Comparison of ENCODE assay signal across 8 mouse cellular contexts in genomic region chr2:157943514-157944155, GRCm38 (mm10). TPM values are rescaled to one million over a fixed set of nuclear protein-coding genes. Genes with fewer than 3 reads are reported as not detected.
DNase-seq lines count a peak whose midpoint lies in the region; ATAC-seq lines count a peak whose summit lies in the region.

No protein-coding gene starts in this region.

- peaks cover 64% of the 10 kb centered on the region for H3K27me3 ChIP-seq in forebrain, embryonic 10.5 days (ENCODE audit: poor library complexity, severe bottlenecking)
- peaks cover 35% of the 10 kb centered on the region for H3K27me3 ChIP-seq in heart, embryonic 14.5 days (ENCODE audit: control insufficient read depth, insufficient read depth, low read length)
- H3K27me3 ChIP-seq in liver, embryonic 11.5 days (replicated peaks; ENCODE audit: control insufficient read depth, insufficient read depth, low read length): peaks cover 54% of the 10 kb centered on the region
- no peaks in the 10 kb centered on the region for H3K27me3 ChIP-seq in neural tube, embryonic 11.5 days (ENCODE audit: control insufficient read depth, insufficient read depth, low read length)

- no peaks in the 10 kb centered on the region for H3K36me3 ChIP-seq in forebrain, embryonic 10.5 days (replicated peaks)
- no peaks in the 10 kb centered on the region for H3K36me3 ChIP-seq in heart, embryonic 14.5 days (ENCODE audit: control insufficient read depth, insufficient read depth, low read length)
- no peaks in the 10 kb centered on the region for H3K36me3 ChIP-seq in liver, embryonic 11.5 days (ENCODE audit: control insufficient read depth, insufficient read depth, low read length)
- no peaks in the 10 kb centered on the region; the same call in 1 of the 2 replicates for H3K36me3 ChIP-seq in neural tube, embryonic 11.5 days (ENCODE audit: control insufficient read depth, insufficient read depth, low read length)

- H3K27ac ChIP-seq in forebrain, embryonic 10.5 days: peak overlapping the region; percentile 88
- H3K27ac ChIP-seq in heart, embryonic 14.5 days (replicated peaks in 1 of 2; ENCODE audit: control insufficient read depth in 1 of 2, insufficient read depth in 1 of 2, low read depth in 2 of 2, low read length in 2 of 2): no peak overlapping the region
- no peak overlapping the region for H3K27ac ChIP-seq in liver, embryonic 11.5 days (ENCODE audit: low read depth, low read length)
- H3K27ac ChIP-seq in neural tube, embryonic 11.5 days (ENCODE audit: low read depth, low read length): 0 out of 2 replicates have a peak overlapping the region, but pooled peaks have one; percentile 2

- 1% methylated on average over 47 of the region's 47 CpGs for WGBS in forebrain, embryonic 10.5 days
- WGBS in heart, embryonic 14.5 days: under 1% methylated on average over 39 of the region's 47 CpGs
- under 1% methylated on average over 47 of the region's 47 CpGs for whole genome bisulfite sequencing in liver, embryonic 11.5 days
- under 1% methylated on average over 45 of the region's 47 CpGs for WGBS in neural tube, embryonic 11.5 days

- DNase-seq in B cell, adult 2 months: peak; percentile 33 to 39
- DNase-seq in brain, adult 2 months (ENCODE audit: low read depth, low spot score): peak; percentile 93
- DNase-seq in forebrain, embryonic 10.5 days (ENCODE audit: extremely low spot score, low spot score): peak; percentile 86
- DNase-seq in kidney, postnatal 10 days: peak; percentile 93
- DNase-seq in liver, embryonic 11.5 days (ENCODE audit: low spot score): peak; percentile 72
- DNase-seq in neural tube, embryonic 11.5 days (ENCODE audit: low spot score): peak; percentile 84
- DNase-seq in testis, postnatal 10 days (ENCODE audit: low spot score): peak; percentile 82

- peaks cover 30% of the 10 kb centered on the region for H3K4me1 ChIP-seq in forebrain, embryonic 10.5 days
- peaks cover 8 to 18% of the 10 kb centered on the region in 2 experiments for H3K4me1 ChIP-seq in heart, embryonic 14.5 days (ENCODE audit: control insufficient read depth in 2 of 2, insufficient read depth in 2 of 2, low read length in 2 of 2)
- H3K4me1 ChIP-seq in liver, embryonic 11.5 days (replicated peaks; ENCODE audit: control insufficient read depth, insufficient read depth, low read length): peaks cover 6% of the 10 kb centered on the region
- peaks cover 19% of the 10 kb centered on the region for H3K4me1 ChIP-seq in neural tube, embryonic 11.5 days (ENCODE audit: control insufficient read depth, insufficient read depth, low read length)

- H3K4me3 ChIP-seq in forebrain, embryonic 10.5 days: peak overlapping the region; percentile 67
- peak overlapping the region; percentile 48 to 49 for H3K4me3 ChIP-seq in heart, embryonic 14.5 days (ENCODE audit: control insufficient read depth in 1 of 2, insufficient read depth in 1 of 2, low read depth in 1 of 2, low read length in 2 of 2)
- peak overlapping the region; percentile 47 for H3K4me3 ChIP-seq in liver, embryonic 11.5 days (ENCODE audit: low read depth, low read length)
- H3K4me3 ChIP-seq in neural tube, embryonic 11.5 days (ENCODE audit: low read depth, low read length): peak overlapping the region; percentile 36

- peak overlapping the region; percentile 97 for H3K4me2 ChIP-seq in heart, embryonic 14.5 days (ENCODE audit: low read length)
- peak overlapping the region; percentile 77 for H3K4me2 ChIP-seq in liver, embryonic 11.5 days
- peak overlapping the region; percentile 87 for H3K4me2 ChIP-seq in neural tube, embryonic 11.5 days (ENCODE audit: low read depth)

- ATAC-seq in heart, embryonic 14.5 days (ENCODE audit: insufficient number of reproducible peaks, insufficient read depth, low FRiP score, low read depth): peak; percentile 40
- no peak for ATAC-seq in liver, embryonic 11.5 days (replicated peaks; ENCODE audit: low FRiP score)
- peak; percentile 64 for ATAC-seq in neural tube, embryonic 11.5 days (ENCODE audit: insufficient read depth, low FRiP score, low TSS enrichment)

- no peaks in the 10 kb centered on the region for H3K9me3 ChIP-seq in forebrain, embryonic 10.5 days
- no peaks in the 10 kb centered on the region for H3K9me3 ChIP-seq in heart, embryonic 14.5 days (ENCODE audit: control insufficient read depth, low read length)
- H3K9me3 ChIP-seq in liver, embryonic 11.5 days (ENCODE audit: control insufficient read depth, low read length): no peaks in the 10 kb centered on the region
- no peaks in the 10 kb centered on the region for H3K9me3 ChIP-seq in neural tube, embryonic 11.5 days (ENCODE audit: control insufficient read depth, low read length)

- H3K9ac ChIP-seq in heart, embryonic 14.5 days (ENCODE audit: low read length): peak overlapping the region; percentile 74
- peak overlapping the region; percentile 46 for H3K9ac ChIP-seq in liver, embryonic 11.5 days (ENCODE audit: low read depth, low read length)
- peak overlapping the region; percentile 72 for H3K9ac ChIP-seq in neural tube, embryonic 11.5 days (ENCODE audit: low read length)

RNA-seq across cellular contexts. Expression of gene Vstm2l, which starts 29.2 kb away (rescaled TPM):
- 0.10 and 0.11 TPM in 2 replicates for polyA plus RNA-seq in forebrain, embryonic 10.5 days (2016; fragmentation: Nextera tagmentation; extraction: Ambion mirVana)
- not detected in 2 replicates for polyA plus RNA-seq in heart, embryonic 14.5 days (2014; fragmentation: Nextera tagmentation; extraction: Ambion mirVana)
- 0.52 and 0.70 TPM in 2 replicates for polyA plus RNA-seq in liver, embryonic 11.5 days (2014; fragmentation: Nextera tagmentation; extraction: Ambion mirVana)
- 7.5 and 11.0 TPM in 2 replicates for polyA plus RNA-seq in neural tube, embryonic 11.5 days (2014; fragmentation: Nextera tagmentation; extraction: Ambion mirVana)

Comparison
In these comparisons a context has a peak if more than half of its experiments do, and no peak if none do; other contexts are left out.
1. DNase-seq: peak in every context shown above with its lines; median percentile 93 in brain, adult 2 months; 93 in kidney, postnatal 10 days; 86 in forebrain, embryonic 10.5 days; 84 in neural tube, embryonic 11.5 days; 82 in testis, postnatal 10 days; 72 in liver, embryonic 11.5 days; 36 in B cell, adult 2 months.
2. H3K27ac ChIP-seq: peak in forebrain, embryonic 10.5 days (single experiment) and neural tube, embryonic 11.5 days (single experiment); none in heart, embryonic 14.5 days (0 of 2) and liver, embryonic 11.5 days (single experiment).
3. Peak in every context shown above with its lines, with median percentiles within 50 percentile points of each other: H3K4me3 ChIP-seq, H3K4me2 ChIP-seq and H3K9ac ChIP-seq.